Mouse (Mus musculus) layer of hippocampus, adult 18-20 months (tissue): ENCODE measurements around the gene Syce3. TPM values are rescaled to one million over a fixed set of nuclear protein-coding genes. Genes with fewer than 3 reads are reported as not detected.

Source experiments
- DNase-seq, 2 experiments: peaks; one replicate each; pipeline ENCODE4 v3.0.0; 2022; ENCODE audit warnings: low spot score in 2 of 2
- total RNA-seq, 2 experiments: library from RNA; stranded (reverse); gene quantifications; 2 replicates each; pipeline ENCODE4 v1.2.3; 2021

Gene Syce3
- total RNA-seq, 2 experiments from 2014 or later: not detected

DNA sequence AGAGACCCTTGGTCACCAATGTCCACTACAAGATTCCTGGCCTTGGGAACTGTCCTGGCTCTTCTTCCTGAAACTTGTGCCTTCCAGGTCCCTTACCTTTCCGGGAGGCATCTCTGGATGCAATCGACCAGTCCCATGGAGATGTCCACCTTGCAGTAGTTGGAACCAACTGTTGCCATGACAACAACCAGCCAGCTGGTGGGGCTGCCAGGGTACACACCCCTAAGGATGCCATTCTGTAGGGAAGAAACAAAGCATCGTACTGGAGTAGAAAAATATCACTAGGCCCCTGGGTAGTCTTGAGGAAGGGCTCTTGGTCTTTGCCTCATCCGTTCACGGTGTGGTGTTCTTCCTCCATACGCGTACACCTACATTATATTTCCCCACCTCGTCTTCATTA lies 14.3 kb upstream of the Syce3 start:
- DNase-seq: no peak

GRCm38 (mm10) chr15:89421938-89422337 lies 11.6 kb upstream of the Syce3 start:
- DNase-seq: no peak

- no peak for DNase-seq
These were observed 5.0 kb upstream of the Syce3 start for GRCm38 (mm10) chr15:89415282-89415681.

DNA sequence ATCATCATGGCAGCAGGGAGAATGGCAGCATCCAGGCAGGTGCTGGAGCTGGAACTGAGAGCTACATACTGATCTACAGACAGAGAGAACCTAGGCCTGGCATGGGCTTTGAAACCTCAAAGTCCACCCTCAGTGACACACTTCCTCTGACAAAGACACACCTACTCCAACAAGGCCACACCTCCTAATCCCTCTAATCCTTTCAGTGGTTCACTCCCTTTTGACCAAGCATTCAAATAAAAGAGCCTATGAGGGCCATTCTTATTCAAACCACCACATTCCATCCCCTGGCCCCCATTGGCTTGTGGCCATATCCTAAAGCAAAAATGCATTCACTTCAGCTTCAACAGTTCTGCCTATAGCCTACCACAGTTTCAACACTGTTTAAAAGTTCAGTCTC lies 3.6 kb downstream of the Syce3 start:
- no peak for DNase-seq

- no peak for DNase-seq
These were observed 5.3 kb downstream of the Syce3 start for GRCm38 (mm10) chr15:89404831-89405623.

GRCm38 (mm10) chr15:89402471-89402870 lies 7.8 kb downstream of the Syce3 start:
- DNase-seq: no peak

- DNase-seq: no peak
These were observed 10.6 kb downstream of the Syce3 start for GRCm38 (mm10) chr15:89399716-89400115.

GRCm38 (mm10) chr15:89398146-89398545 lies 12.2 kb downstream of the Syce3 start:
- DNase-seq: no peak

GRCm38 (mm10) chr15:89396883-89397282 lies 13.4 kb downstream of the Syce3 start:
- DNase-seq: no peak

GRCm38 (mm10) chr15:89390081-89390480 lies 20.2 kb downstream of the Syce3 start:
- DNase-seq: no peak

DNA sequence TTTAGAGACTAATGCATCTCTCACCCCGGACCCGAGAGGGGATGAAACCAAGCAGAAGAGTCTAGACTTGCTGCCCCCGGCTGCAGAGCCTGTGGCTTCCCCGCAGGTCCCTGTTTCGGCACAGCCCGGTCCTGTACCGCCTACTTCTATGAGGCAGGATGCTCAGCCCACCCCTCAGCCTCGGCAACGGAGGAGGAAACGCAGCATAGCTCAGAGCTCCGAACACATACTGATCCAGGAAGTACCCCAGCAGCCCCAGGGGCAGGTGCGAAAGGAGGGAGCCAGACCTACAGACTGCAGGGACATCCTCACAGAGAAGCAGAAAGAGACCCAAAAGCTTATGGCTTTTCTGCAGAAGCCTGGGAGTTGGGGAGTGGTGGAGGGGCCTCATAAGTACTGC lies 23.2 kb downstream of the Syce3 start:
- DNase-seq: no peak

GRCm38 (mm10) chr15:89384617-89385016 lies 25.7 kb downstream of the Syce3 start, which contains the start of gene Klhdc7b:
TSS of gene Klhdc7b (plus strand) at chr15:89384917.
- no peak for DNase-seq

- no peak for DNase-seq
These were observed 30.9 kb downstream of the Syce3 start for GRCm38 (mm10) chr15:89379429-89379828.

- DNase-seq: no peak
These were observed 31.4 kb downstream of the Syce3 start, which contains the start of gene Odf3b for GRCm38 (mm10) chr15:89378831-89379401. TSS of gene Odf3b (minus strand) at chr15:89379282.

- no peak for DNase-seq
These were observed 32.1 kb downstream of the Syce3 start for GRCm38 (mm10) chr15:89377938-89378828.

DNA sequence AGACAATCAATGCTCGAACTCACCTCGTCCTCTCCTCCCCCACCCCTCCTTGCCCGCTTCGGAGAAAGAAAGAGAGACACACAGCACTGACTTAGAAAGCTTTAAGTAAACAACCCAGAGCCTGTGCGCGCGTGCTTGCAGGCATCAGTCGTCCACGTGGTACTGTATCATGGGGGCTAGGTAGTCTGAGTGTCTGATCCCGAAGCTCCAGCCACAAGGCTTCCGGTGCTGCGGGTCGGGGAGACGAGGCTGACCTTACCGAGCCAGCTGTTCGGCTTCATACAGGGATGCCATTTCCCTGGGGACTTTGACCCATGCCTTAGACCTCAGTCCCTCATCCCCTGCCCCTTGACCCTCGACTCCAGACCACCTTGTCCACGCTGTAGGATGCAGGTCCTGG lies 32.9 kb downstream of the Syce3 start:
- DNase-seq: no peak

- DNase-seq: no peak
These were observed 33.3 kb downstream of the Syce3 start, which contains the start of gene Tymp for GRCm38 (mm10) chr15:89376957-89377356. TSS of gene Tymp (minus strand) at chr15:89377039.

DNA sequence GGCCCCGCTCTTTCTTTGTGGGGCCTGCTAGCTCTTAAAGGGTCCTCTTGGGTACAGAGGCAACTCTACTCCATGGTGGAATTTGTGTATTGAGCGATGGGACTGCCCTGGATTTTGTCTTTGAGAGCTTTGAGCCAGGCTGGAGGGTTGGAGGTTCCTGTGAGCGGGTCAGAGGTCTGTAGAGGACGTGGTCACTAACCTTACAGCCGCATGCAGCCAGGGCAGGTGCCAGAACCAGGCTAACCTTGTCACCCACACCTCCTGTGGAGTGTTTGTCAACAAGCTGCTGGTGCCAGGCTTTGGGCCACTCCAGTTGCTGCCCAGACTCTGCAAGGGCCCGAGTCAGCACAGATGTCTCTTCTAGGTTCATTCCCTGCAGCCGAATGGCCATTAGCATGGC lies 34.3 kb downstream of the Syce3 start:
- no peak for DNase-seq

- no peak for DNase-seq
These were observed 35.3 kb downstream of the Syce3 start for GRCm38 (mm10) chr15:89374801-89375534.

GRCm38 (mm10) chr15:89374340-89374739 lies 36.0 kb downstream of the Syce3 start:
- DNase-seq: no peak

GRCm38 (mm10) chr15:89373762-89374248 lies 36.5 kb downstream of the Syce3 start, which contains the start of gene Sco2:
TSS of gene Sco2 (minus strand) at chr15:89373846.
- peak; percentile 86 to 95 for DNase-seq
